Mouse (Mus musculus): ENCODE data around the gene Alox12b.

GRCm38 (mm10) chr11:69180120-69180519 lies 23.3 kb downstream of the Alox12b start:
- TF ChIP-seq CTCF (IDR thresholded peaks at IDR 0.05; ENCODE audit: insufficient read depth, low read depth, low read length) (no peak), POLR2A (IDR thresholded peaks at IDR 0.05; ENCODE audit: insufficient read depth, low read depth, low read length) (no peak)
